Mouse (Mus musculus) embryonic facial prominence, embryonic 12.5 days (tissue): ENCODE measurements around the gene Opn3. TPM values are rescaled to one million over a fixed set of nuclear protein-coding genes. Genes with fewer than 3 reads are reported as not detected.

Experiments used
- ATAC-seq: fragments of 200-750 bp; cut with Nextera tagmentation; 2 replicates; pipeline ENCODE4 v1.8.0; 2017; ENCODE audit not compliant: insufficient number of reproducible peaks, insufficient read depth, low FRiP score, low TSS enrichment
- H3K27ac ChIP-seq: fragments of 300-500 bp; sonication (generic); 2 replicates; pipeline ENCODE4 v1.5.1; 2016; ENCODE audit warnings: mild to moderate bottlenecking
- H3K27me3 ChIP-seq: fragments of 300-500 bp; sonication (generic); 2 replicates; pipeline ENCODE4 v1.6.1; 2016; ENCODE audit warnings: mild to moderate bottlenecking, moderate library complexity
- H3K36me3 ChIP-seq: fragments of 300-500 bp; sonication (generic); 2 replicates; pipeline ENCODE4 v1.6.1; 2016; ENCODE audit warnings: mild to moderate bottlenecking
- H3K4me1 ChIP-seq: fragments of 300-500 bp; sonication (generic); 2 replicates; pipeline ENCODE4 v1.6.1; 2016
- H3K4me2 ChIP-seq: fragments of 300-500 bp; sonication (generic); replicated peaks from 2 replicates; pipeline ENCODE4 v1.6.1; 2016; ENCODE audit warnings: mild to moderate bottlenecking, moderate library complexity
- H3K4me3 ChIP-seq: fragments of 300-500 bp; sonication (generic); 2 replicates; pipeline ENCODE4 v1.5.1; 2016; ENCODE audit warnings: mild to moderate bottlenecking
- H3K9ac ChIP-seq: fragments of 300-500 bp; sonication (generic); 2 replicates; pipeline ENCODE4 v1.6.1; 2016; ENCODE audit warnings: mild to moderate bottlenecking, moderate library complexity
- H3K9me3 ChIP-seq: fragments of 300-500 bp; sonication (generic); 2 replicates; pipeline ENCODE4 v1.6.1; 2016; ENCODE audit warnings: mild to moderate bottlenecking, moderate library complexity
- WGBS: fragments of 180-500 bp; shearing (Covaris S2); methylation state at CpG from one replicate; pipeline ENCODE4 v1.1.7; 2016; 5-methylcytosine and 5-hydroxymethylcytosine counted together
- polyA plus RNA-seq: library from polyadenylated mRNA; unstranded; fragments of >200 nt; fragmentation: Nextera tagmentation; extraction: Ambion mirVana; gene quantifications from 2 replicates; pipeline ENCODE4 v1.2.1, GENCODE M21; 2016

Opn3 gene
- polyA plus RNA-seq, 1 experiment from 2014 or later = 9.4 TPM

DNA sequence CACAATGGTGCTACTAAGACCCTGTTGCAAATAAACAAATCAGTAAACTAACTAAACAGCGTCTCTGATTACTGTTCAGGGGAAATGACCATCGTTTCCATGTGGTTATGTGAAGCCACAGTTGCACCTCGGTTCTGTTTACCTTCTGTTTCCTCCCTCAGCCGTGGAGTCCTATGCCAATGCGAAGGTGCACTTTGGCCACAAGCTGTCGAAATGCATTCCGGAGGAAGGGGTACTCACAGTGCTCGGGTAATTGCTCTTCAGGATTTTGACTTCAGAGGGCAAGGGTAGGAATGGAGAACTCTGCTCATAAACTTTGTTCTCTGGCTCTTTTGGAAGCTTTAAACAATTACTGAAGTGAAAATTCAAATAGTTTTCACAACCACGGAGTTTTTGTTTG is 45.6 kb downstream of the Opn3 start:
- no peak for ATAC-seq
- H3K4me1 ChIP-seq = no peaks in the 10 kb centered on the region
- H3K36me3 ChIP-seq = no peaks in the 10 kb centered on the region
- H3K27me3 ChIP-seq = no peaks in the 10 kb centered on the region
- no peak overlapping the region for H3K4me3 ChIP-seq
- no peak overlapping the region for H3K4me2 ChIP-seq
- H3K27ac ChIP-seq = no peak overlapping the region
- no peaks in the 10 kb centered on the region for H3K9me3 ChIP-seq
- H3K9ac ChIP-seq = no peak overlapping the region
- WGBS = 64% methylated on average over 9 of the region's 9 CpGs

DNA sequence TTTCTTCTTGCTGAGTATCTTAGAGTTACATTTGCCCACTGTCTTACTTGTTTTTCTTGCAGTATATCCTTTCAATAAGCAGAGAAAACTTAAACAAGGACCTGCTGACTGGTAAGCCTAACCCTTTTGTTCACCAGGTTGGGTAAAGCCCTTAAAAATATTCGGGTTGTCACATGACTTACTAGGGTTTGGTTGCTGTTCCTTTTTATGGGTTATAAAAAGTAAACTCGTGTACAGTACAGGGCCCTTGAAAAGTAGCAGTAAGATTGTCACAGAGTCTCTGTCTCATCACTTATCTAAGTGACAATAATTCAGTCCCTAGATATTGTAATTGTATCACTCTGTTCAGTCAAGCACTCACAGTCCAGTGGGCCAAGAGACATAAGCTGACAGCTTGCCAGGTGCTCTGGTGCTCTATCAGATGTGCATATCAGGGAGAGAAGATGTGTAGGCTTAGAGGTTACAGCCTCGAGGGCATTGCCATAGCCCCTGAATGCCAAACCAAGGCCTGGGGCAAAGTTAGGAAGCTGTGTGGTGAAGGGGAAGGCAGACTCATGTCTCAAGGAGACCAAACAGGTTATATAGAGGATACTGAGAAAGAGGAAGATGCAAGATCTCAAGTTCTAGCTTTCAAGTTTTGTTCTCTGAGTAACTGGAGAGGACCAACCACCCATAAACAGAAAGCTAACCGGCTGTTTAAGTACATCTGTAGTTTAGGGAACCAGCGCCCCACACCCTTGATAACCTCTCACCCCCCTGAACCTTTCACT is 48.9 kb downstream of the Opn3 start:
- Histone ChIP-seq H3K9me3 (no peaks in the 10 kb centered on the region), H3K27ac (no peak overlapping the region), H3K9ac (no peak overlapping the region), H3K27me3 (no peaks in the 10 kb centered on the region), H3K4me3 (no peak overlapping the region), H3K4me2 (no peak overlapping the region), H3K4me1 (no peaks in the 10 kb centered on the region), H3K36me3 (no peaks in the 10 kb centered on the region)
- 76% methylated on average over 5 of the region's 5 CpGs for WGBS
- no peak for ATAC-seq

DNA sequence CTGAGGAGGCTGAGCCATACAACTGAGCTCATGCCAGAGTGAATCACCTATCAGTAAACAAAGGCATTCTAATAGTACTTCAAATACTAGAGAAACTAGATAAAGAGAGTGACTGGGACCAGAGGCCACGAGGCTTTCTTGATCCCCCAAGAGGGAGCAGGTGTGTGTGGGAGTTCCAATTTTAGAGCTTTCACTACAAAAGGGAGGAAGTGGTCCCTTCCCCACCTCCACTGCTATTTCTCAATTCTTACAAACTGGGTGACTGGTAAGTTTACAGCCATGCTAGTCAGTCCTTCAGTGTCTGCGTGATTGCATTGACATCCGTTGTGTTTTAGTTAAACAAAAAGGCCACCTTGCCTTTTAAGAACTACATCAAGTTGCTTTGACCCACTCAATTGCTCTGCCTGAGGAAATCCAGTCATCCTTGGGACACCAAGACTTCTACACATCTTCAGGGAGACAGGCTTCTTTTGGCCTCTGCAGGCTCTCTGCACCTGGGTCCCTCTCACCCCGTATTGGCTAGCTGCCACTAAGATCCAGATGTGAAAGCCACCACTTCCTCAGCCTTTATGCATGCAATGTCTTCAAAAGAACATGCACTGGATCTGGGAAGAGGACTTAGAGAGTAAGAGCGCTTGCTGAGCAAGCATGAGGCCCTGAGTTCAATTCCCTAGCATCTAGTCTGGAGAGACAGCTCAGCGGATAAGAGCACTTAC is 52.0 kb downstream of the Opn3 start:
- Histone ChIP-seq H3K4me3 (no peak overlapping the region), H3K27ac (no peak overlapping the region)
- ATAC-seq = no peak

GRCm38 (mm10) chr1:175639072-175639471 is 53.5 kb downstream of the Opn3 start:
- no peak overlapping the region for H3K27ac ChIP-seq
- 76% methylated on average over 7 of the region's 7 CpGs for WGBS
- no peak overlapping the region for H3K4me2 ChIP-seq
- ATAC-seq = no peak
- H3K4me1 ChIP-seq = no peaks in the 10 kb centered on the region
- no peaks in the 10 kb centered on the region for H3K36me3 ChIP-seq
- H3K27me3 ChIP-seq = no peaks in the 10 kb centered on the region
- H3K4me3 ChIP-seq = no peak overlapping the region
- no peak overlapping the region for H3K9ac ChIP-seq
- no peaks in the 10 kb centered on the region for H3K9me3 ChIP-seq

More for the DNA sequence above, 52.0 kb downstream of the Opn3 start:
- Histone ChIP-seq H3K36me3 (no peaks in the 10 kb centered on the region), H3K4me1 (no peaks in the 10 kb centered on the region), H3K4me2 (no peak overlapping the region), H3K27me3 (no peaks in the 10 kb centered on the region), H3K9me3 (no peaks in the 10 kb centered on the region), H3K9ac (no peak overlapping the region)
- 89% methylated on average over 6 of the region's 6 CpGs for WGBS

DNA sequence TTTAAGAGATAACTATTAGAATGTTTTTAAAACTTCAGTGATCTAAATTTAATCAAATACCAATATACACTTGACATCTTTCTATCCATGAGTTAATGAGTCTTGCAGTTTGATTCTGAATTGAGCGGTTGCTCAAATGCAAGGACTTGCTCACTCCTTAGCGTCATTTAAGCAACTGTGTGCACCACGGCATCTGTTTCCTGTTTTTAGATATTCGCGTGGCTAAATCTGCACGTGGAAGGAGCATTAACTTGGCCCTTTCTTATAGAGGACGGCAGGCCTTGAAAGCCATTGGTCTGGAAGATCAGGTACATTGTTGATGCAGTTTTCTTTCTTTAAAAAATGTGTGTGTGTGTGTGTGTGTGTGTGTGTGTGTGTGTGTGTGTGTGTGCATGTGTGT is 54.9 kb downstream of the Opn3 start:
- Histone ChIP-seq H3K4me1 (no peaks in the 10 kb centered on the region), H3K4me3 (no peak overlapping the region), H3K4me2 (no peak overlapping the region), H3K36me3 (no peaks in the 10 kb centered on the region), H3K9ac (no peak overlapping the region), H3K9me3 (no peaks in the 10 kb centered on the region), H3K27ac (no peak overlapping the region), H3K27me3 (no peaks in the 10 kb centered on the region)
- no peak for ATAC-seq
- 58% methylated on average over 7 of the region's 7 CpGs for WGBS

DNA sequence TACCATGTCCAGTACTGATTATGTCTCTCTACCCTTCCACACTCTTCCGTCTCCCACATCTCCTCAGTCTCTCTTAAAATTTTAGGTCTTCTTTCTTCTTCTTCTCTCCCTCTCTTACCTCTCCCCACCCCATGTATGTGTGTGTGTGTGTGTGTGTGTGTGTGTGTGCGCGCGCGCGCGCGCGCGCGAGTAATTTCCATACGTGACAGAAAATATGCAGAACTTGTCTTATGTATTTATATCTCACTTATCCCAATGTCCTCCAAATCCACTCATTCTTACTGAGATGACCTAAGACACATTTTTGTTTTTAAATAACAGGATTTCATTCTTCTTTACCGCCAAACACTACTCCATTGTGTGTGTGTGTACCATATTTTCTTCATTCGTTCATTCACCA is 60.1 kb downstream of the Opn3 start:
- H3K9ac ChIP-seq = no peak overlapping the region
- WGBS = 90% methylated on average over 14 of the region's 14 CpGs
- no peaks in the 10 kb centered on the region for H3K4me1 ChIP-seq
- H3K27me3 ChIP-seq = no peaks in the 10 kb centered on the region
- no peaks in the 10 kb centered on the region for H3K36me3 ChIP-seq
- no peak overlapping the region for H3K4me2 ChIP-seq
- no peak overlapping the region for H3K27ac ChIP-seq
- no peak overlapping the region for H3K4me3 ChIP-seq
- ATAC-seq = no peak
- no peaks in the 10 kb centered on the region for H3K9me3 ChIP-seq

DNA sequence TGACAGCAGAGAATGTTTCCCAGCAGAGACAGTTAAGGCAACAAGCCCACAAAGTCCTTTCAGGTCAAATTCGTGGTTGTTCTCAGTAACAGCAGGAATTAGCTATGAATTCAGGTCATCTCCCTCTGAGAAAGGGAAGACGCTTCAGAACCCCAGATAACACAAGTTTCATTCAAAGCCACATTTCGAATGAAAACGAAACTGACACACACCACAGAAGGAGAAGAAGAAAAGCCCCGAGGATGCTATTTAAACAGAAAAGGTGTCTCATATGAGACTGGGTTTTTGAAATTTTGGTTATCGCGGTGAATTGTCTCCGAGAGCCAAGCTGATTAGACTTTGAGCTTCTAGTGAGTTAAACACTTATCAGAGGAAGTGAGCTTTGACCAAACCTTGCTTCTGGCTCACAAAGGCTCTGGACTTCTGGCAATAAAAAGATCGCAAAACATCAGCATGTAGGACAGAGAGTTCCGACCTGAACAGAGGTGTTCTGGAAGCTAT is 60.8 kb downstream of the Opn3 start:
- WGBS = 84% methylated on average over 10 of the region's 10 CpGs
- no peak overlapping the region for H3K27ac ChIP-seq
- H3K9me3 ChIP-seq = no peaks in the 10 kb centered on the region
- no peak overlapping the region for H3K4me3 ChIP-seq
- H3K27me3 ChIP-seq = no peaks in the 10 kb centered on the region
- no peak for ATAC-seq
- no peak overlapping the region for H3K4me2 ChIP-seq
- H3K4me1 ChIP-seq = no peaks in the 10 kb centered on the region
- H3K36me3 ChIP-seq = no peaks in the 10 kb centered on the region
- H3K9ac ChIP-seq = no peak overlapping the region

- Histone ChIP-seq H3K4me3 (no peak overlapping the region), H3K4me2 (no peak overlapping the region), H3K9ac (no peak overlapping the region), H3K36me3 (no peaks in the 10 kb centered on the region), H3K27me3 (no peaks in the 10 kb centered on the region), H3K27ac (no peak overlapping the region), H3K4me1 (no peaks in the 10 kb centered on the region), H3K9me3 (no peaks in the 10 kb centered on the region)
- 89% methylated on average over 3 of the region's 3 CpGs for whole genome bisulfite sequencing
- ATAC-seq = no peak
Observed at GRCm38 (mm10) chr1:175631080-175631479, 61.5 kb downstream of the Opn3 start.

GRCm38 (mm10) chr1:175630345-175630744 is 62.2 kb downstream of the Opn3 start:
- no peak overlapping the region for H3K9ac ChIP-seq
- no peaks in the 10 kb centered on the region for H3K27me3 ChIP-seq
- no peak overlapping the region for H3K27ac ChIP-seq
- no peak overlapping the region for H3K4me2 ChIP-seq
- WGBS = 77% methylated on average over 5 of the region's 5 CpGs
- no peaks in the 10 kb centered on the region for H3K4me1 ChIP-seq
- no peaks in the 10 kb centered on the region for H3K36me3 ChIP-seq
- no peak overlapping the region for H3K4me3 ChIP-seq
- no peak for ATAC-seq
- H3K9me3 ChIP-seq = no peaks in the 10 kb centered on the region

DNA sequence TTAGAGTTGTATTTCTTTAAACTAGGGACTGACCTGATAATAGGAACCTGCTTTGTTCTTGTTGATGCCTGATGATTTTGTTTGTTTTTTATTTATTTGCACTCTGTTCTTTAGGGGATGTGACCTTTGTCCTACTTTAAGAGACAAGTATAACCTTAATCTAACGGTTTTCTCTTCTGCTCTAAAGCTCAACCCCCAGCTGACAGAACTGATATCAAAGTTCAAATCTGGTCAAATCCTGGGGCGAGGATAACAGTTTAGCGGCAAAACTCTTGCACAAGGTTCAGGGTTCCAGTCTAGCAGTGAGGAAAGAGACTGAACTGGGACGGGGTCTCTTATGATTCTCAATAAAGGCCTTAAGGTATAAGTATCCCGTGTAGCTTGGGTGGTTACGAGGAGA is 63.3 kb downstream of the Opn3 start:
- Histone ChIP-seq H3K4me1 (peaks cover 4% of the 10 kb centered on the region), H3K36me3 (no peaks in the 10 kb centered on the region), H3K9ac (no peak overlapping the region), H3K4me3 (no peak overlapping the region), H3K27me3 (no peaks in the 10 kb centered on the region), H3K9me3 (no peaks in the 10 kb centered on the region), H3K27ac (no peak overlapping the region), H3K4me2 (no peak overlapping the region)
- no peak for ATAC-seq
- whole genome bisulfite sequencing = 84% methylated on average over 6 of the region's 6 CpGs

- Histone ChIP-seq H3K27me3 (no peaks in the 10 kb centered on the region), H3K4me1 (peaks cover 7% of the 10 kb centered on the region), H3K9ac (no peak overlapping the region), H3K36me3 (no peaks in the 10 kb centered on the region), H3K4me2 (peak overlapping the region; percentile 54), H3K9me3 (no peaks in the 10 kb centered on the region), H3K27ac (peak overlapping the region; percentile 69; the same call in 1 of the 2 replicates), H3K4me3 (peak overlapping the region; percentile 93)
- 93% methylated on average over 1 of the region's 1 CpGs for WGBS
- ATAC-seq = no peak
Observed at GRCm38 (mm10) chr1:175625990-175626692, 66.4 kb downstream of the Opn3 start.
